Mouse (Mus musculus) lung, adult 2 months (tissue): Measurements from ENCODE around the gene Gpm6b. TPM values are rescaled to one million over a fixed set of nuclear protein-coding genes. Genes with fewer than 3 reads are reported as not detected.

Experiments used
- DNase-seq: peaks from one replicate; pipeline ENCODE4 v3.0.0; 2022
- H3K4me1 ChIP-seq: fragments of 200-500 bp; 2 replicates; pipeline ENCODE4 v1.6.1; 2011; ENCODE audit warnings: low read length; ENCODE audit not compliant: control insufficient read depth, insufficient read depth
- H3K4me3 ChIP-seq: fragments of 200-500 bp; replicated peaks from 2 replicates; pipeline ENCODE3; 2011; ENCODE audit warnings: low read depth, mild to moderate bottlenecking, control low read depth, low read length; ENCODE audit errors: extremely low read depth
- CTCF ChIP-seq: fragments of 200-500 bp; IDR thresholded peaks from 2 replicates; pipeline ENCODE4 v1.5.1; 2011; ENCODE audit warnings: mild to moderate bottlenecking, low read length, control low read depth; ENCODE audit not compliant: insufficient read depth
- POLR2A ChIP-seq: fragments of 200-500 bp; IDR thresholded peaks from 2 replicates; pipeline ENCODE4 v1.6.1; 2011; ENCODE audit warnings: low read depth, mild to moderate bottlenecking, control low read depth, low read length, borderline replicate concordance; ENCODE audit errors: extremely low read depth
- WGBS: fragments of 180-500 bp; shearing (Covaris S2); methylation state at CpG from one replicate; pipeline ENCODE4 v1.1.7; 2018; 5-methylcytosine and 5-hydroxymethylcytosine counted together
- polyA plus RNA-seq: library from polyadenylated mRNA; depleted of rRNA; stranded (reverse); fragments of >200 nt; gene quantifications from 2 replicates; pipeline ENCODE4 v1.2.3, GENCODE M21; 2012

Gene Gpm6b
- polyA plus RNA-seq, 1 experiment: 20.2 TPM

GRCm38 (mm10) chrX:166291266-166291665 lies 52.6 kb downstream of the Gpm6b start:
- DNase-seq: no peak
- WGBS: 47% methylated on average over 3 of the region's 3 CpGs
- no peaks in the 10 kb centered on the region for H3K4me1 ChIP-seq
- TF ChIP-seq CTCF: no peak
- no peak for TF ChIP-seq POLR2A
- H3K4me3 ChIP-seq: no peak overlapping the region

- no peak overlapping the region for H3K4me3 ChIP-seq
- 83% methylated on average over 3 of the region's 3 CpGs for WGBS
- no peak for DNase-seq
- no peaks in the 10 kb centered on the region for H3K4me1 ChIP-seq
- TF ChIP-seq CTCF (0 out of 2 replicates have a peak, but pooled peaks have one; percentile 7), POLR2A (no peak)
Measured at GRCm38 (mm10) chrX:166293465-166293864, 54.8 kb downstream of the Gpm6b start.

GRCm38 (mm10) chrX:166302791-166303190 lies 64.1 kb downstream of the Gpm6b start:
- TF ChIP-seq POLR2A: no peak
- no peak for TF ChIP-seq CTCF
- Histone ChIP-seq H3K4me3 (no peak overlapping the region), H3K4me1 (no peaks in the 10 kb centered on the region)
- WGBS: 57% methylated on average over 2 of the region's 2 CpGs
- no peak for DNase-seq

- no peak overlapping the region for H3K4me3 ChIP-seq
- no peak for TF ChIP-seq POLR2A
- TF ChIP-seq CTCF: no peak
- DNase-seq: no peak
- H3K4me1 ChIP-seq: no peaks in the 10 kb centered on the region
- 72% methylated on average over 2 of the region's 2 CpGs for WGBS
Measured at GRCm38 (mm10) chrX:166304355-166304754, 65.6 kb downstream of the Gpm6b start.

GRCm38 (mm10) chrX:166307437-166308222 lies 68.9 kb downstream of the Gpm6b start:
- DNase-seq: no peak
- TF ChIP-seq CTCF (no peak), POLR2A (no peak)
- H3K4me3 ChIP-seq: no peak overlapping the region
- WGBS: 78% methylated on average over 7 of the region's 7 CpGs
- H3K4me1 ChIP-seq: no peaks in the 10 kb centered on the region

GRCm38 (mm10) chrX:166308798-166309197 lies 70.1 kb downstream of the Gpm6b start:
- TF ChIP-seq CTCF (no peak), POLR2A (no peak)
- no peak for DNase-seq
- WGBS: 28% methylated on average over 1 of the region's 1 CpGs
- Histone ChIP-seq H3K4me3 (no peak overlapping the region), H3K4me1 (no peaks in the 10 kb centered on the region)

- TF ChIP-seq CTCF (no peak), POLR2A (no peak)
- no peaks in the 10 kb centered on the region for H3K4me1 ChIP-seq
- no peak overlapping the region for H3K4me3 ChIP-seq
- no peak for DNase-seq
- WGBS: 57% methylated on average over 1 of the region's 1 CpGs
Measured at GRCm38 (mm10) chrX:166315251-166315650, 76.5 kb downstream of the Gpm6b start.

- no peak for TF ChIP-seq POLR2A
- no peak for TF ChIP-seq CTCF
Measured at GRCm38 (mm10) chrX:166316552-166317375, 78.1 kb downstream of the Gpm6b start.

GRCm38 (mm10) chrX:166317376-166317679 lies 78.6 kb downstream of the Gpm6b start:
- no peak for DNase-seq
- H3K4me1 ChIP-seq: no peaks in the 10 kb centered on the region
- TF ChIP-seq POLR2A (no peak), CTCF (no peak)
- no peak overlapping the region for H3K4me3 ChIP-seq
- 96% methylated on average over 1 of the region's 1 CpGs for WGBS

More at GRCm38 (mm10) chrX:166316552-166317375, 78.1 kb downstream of the Gpm6b start:
- WGBS: 53% methylated on average over 7 of the region's 7 CpGs
- H3K4me1 ChIP-seq: no peaks in the 10 kb centered on the region
- no peak overlapping the region for H3K4me3 ChIP-seq
- no peak for DNase-seq
